Mouse (Mus musculus): Measurements from ENCODE around the gene Zcchc24.

The Zcchc24 gene

DNA sequence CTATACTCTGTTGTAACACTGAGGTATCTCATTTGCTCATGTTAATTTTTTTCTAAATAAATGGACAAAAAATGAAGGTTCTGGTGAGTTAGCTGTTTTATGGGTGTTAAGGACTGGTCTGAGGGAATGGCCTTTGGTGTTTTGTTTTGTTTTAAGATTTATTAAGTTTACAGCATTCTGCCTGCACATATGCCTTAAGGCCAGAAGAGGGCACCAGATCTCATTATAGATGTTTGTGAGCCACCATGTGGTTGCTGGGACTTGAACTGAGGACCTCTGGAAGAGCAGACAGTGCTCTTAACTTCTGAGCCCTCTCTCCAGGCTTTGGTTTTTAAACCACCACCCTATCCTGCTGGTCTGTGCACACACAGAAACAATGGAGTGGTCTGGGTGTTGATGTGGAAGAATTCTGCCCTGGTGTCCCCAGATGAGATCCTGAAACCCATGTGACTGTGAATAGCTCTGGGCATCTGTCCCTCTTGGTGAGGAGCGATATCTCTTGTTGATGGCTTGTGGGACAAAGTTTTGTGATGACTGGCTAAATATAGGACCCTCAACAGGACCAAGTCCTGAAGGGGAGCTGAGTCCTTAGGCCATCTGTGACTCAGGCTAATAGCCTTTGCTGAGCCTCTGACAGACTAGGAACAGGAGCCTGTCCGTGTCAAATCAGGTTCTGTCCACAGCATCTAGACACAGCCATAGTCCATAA lies 102.0 kb downstream of the Zcchc24 start:
- DNase-seq (ENCODE audit: low spot score): no peak

GRCm38 (mm10) chr14:25665314-25665970 lies 103.4 kb downstream of the Zcchc24 start:
- no peak for DNase-seq (ENCODE audit: low spot score)

DNA sequence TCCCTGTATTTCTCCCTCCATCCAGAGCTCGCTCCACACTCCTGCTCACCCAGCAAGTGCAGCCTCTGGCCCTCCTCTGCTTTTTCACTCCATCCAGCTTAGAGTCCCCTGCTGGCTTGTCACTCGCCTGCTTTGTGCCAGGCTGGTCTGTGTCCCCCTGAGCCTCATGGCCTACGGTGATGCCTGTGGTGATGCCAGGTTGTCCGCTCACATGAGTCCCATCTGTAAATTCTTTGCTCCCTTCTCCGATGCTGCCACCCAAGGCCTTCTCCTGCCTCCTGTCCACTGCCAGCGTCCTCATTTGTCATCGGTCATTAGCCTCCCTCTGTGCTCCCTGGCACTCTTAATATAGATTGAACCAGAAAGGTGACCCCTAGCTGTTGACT lies 104.5 kb downstream of the Zcchc24 start:
- DNase-seq (ENCODE audit: low spot score): no peak

DNA sequence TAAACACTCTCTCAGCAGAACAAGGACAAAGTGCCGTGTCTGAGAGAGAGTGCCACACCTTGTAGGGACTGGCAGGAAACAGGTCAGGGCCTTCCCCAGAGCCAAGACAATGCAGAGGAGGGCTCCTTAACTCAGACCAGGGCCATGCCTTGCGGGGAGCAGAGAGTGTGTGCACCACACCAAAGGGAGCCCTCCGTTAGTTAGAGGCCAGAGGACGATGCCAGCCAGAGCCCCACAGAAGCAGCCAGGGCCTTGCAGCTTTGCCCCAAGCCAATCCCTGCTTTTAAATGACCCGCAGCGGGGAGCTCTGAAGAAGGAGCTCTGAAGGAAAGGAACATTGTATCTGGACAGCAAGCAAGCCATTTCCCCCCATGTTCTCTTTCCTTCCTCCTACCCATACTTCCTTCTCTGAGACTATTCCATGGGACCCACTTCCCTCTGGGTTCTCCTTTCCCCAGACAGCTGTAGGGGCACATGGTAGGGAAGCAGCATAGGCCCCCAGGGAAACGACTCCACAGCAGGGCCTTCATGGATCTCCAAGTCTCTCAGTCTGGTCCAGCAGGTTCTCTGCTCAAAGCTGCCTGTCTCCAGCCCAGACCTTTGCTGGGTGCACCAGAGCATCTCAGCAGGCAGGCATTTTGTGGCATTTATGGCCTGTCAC lies 105.1 kb downstream of the Zcchc24 start:
- no peak for DNase-seq (ENCODE audit: low spot score)
